Mouse (Mus musculus): ENCODE data around the gene Rab28.
A peak's percentile ranks its signal among the peaks of the same experiment; 100 is the strongest.
"Not testable (repeated sequence)": the region's sequence is repeated elsewhere in the genome, so short reads cannot be mapped to it uniquely, and the experiment has no call there.

The Rab28 gene

GRCm38 (mm10) chr5:41708051-41708630 is at the start of gene Rab28:
Gene Rab28 (minus strand): TSS chr5:41708157.
- peak; percentile 99 for DNase-seq

- no peak for DNase-seq
These were observed 49.4 kb upstream of the Rab28 start for GRCm38 (mm10) chr5:41757338-41757737.

GRCm38 (mm10) chr5:41756396-41756795 is 48.4 kb upstream of the Rab28 start:
- DNase-seq, result no peak

GRCm38 (mm10) chr5:41755373-41755960 is 47.5 kb upstream of the Rab28 start:
- DNase-seq, result no peak

GRCm38 (mm10) chr5:41754836-41755235 is 46.9 kb upstream of the Rab28 start:
- no peak for DNase-seq

- DNase-seq, result no peak
These were observed 46.3 kb upstream of the Rab28 start for GRCm38 (mm10) chr5:41754226-41754775.

- no peak for DNase-seq
These were observed 44.8 kb upstream of the Rab28 start for GRCm38 (mm10) chr5:41752721-41753120.

GRCm38 (mm10) chr5:41744898-41745780 is 37.2 kb upstream of the Rab28 start:
- no peak for DNase-seq

- no peak for DNase-seq
These were observed 36.3 kb upstream of the Rab28 start for GRCm38 (mm10) chr5:41744234-41744633.

GRCm38 (mm10) chr5:41738817-41739216 is 30.9 kb upstream of the Rab28 start:
- no peak for DNase-seq

GRCm38 (mm10) chr5:41737039-41737438 is 29.1 kb upstream of the Rab28 start:
- DNase-seq, result no peak

- DNase-seq, result no peak
These were observed 19.1 kb upstream of the Rab28 start for GRCm38 (mm10) chr5:41727017-41727416.

- no peak for DNase-seq
These were observed 17.6 kb upstream of the Rab28 start for GRCm38 (mm10) chr5:41725573-41725972.

GRCm38 (mm10) chr5:41707115-41708015 is 592 bp downstream of the Rab28 start:
- peak; percentile 36 for DNase-seq

GRCm38 (mm10) chr5:41706777-41707114 is 1.2 kb downstream of the Rab28 start:
- DNase-seq, result no peak

GRCm38 (mm10) chr5:41701085-41701484 is 6.9 kb downstream of the Rab28 start:
- not testable (repeated sequence) for DNase-seq

- no peak for DNase-seq
These were observed 10.0 kb downstream of the Rab28 start for GRCm38 (mm10) chr5:41697958-41698357.

- no peak for DNase-seq
These were observed 22.9 kb downstream of the Rab28 start for GRCm38 (mm10) chr5:41685016-41685415.

- DNase-seq, result no peak
These were observed 24.0 kb downstream of the Rab28 start for GRCm38 (mm10) chr5:41683976-41684375.

GRCm38 (mm10) chr5:41666012-41666411 is 41.9 kb downstream of the Rab28 start:
- no peak for DNase-seq

- no peak for DNase-seq
These were observed 71.2 kb downstream of the Rab28 start for GRCm38 (mm10) chr5:41636793-41637192.

Measured in thymus, postnatal 14 days (tissue).